Mouse (Mus musculus) heart, postnatal 0 days (tissue): ENCODE measurements around the gene Ugt1a6a. TPM values are rescaled to one million over a fixed set of nuclear protein-coding genes. Genes with fewer than 3 reads are reported as not detected.
A peak's percentile ranks its signal among the peaks of the same experiment; 100 is the strongest.

ENCODE experiments used
- ATAC-seq: fragments of 200-750 bp; cut with Nextera tagmentation; 2 replicates; pipeline ENCODE4 v1.8.0; 2017; ENCODE audit warnings: low read depth, moderate number of reproducible peaks, moderate library complexity; ENCODE audit not compliant: insufficient read depth
- DNase-seq: peaks from one replicate; pipeline ENCODE4 v3.0.0-alpha.2; 2016; ENCODE audit warnings: low spot score
- H3K27ac ChIP-seq: fragments of 300-500 bp; sonication (generic); 2 replicates; pipeline ENCODE4 v1.5.1; 2014; ENCODE audit warnings: low read depth, mild to moderate bottlenecking
- H3K27me3 ChIP-seq: fragments of 300-500 bp; sonication (generic); 2 replicates; pipeline ENCODE4 v1.6.1; 2014; ENCODE audit warnings: low read length, mixed read lengths; ENCODE audit not compliant: control insufficient read depth, insufficient read depth
- H3K36me3 ChIP-seq: fragments of 300-500 bp; sonication (generic); replicated peaks from 2 replicates; pipeline ENCODE4 v1.6.1; 2014; ENCODE audit warnings: low read length, mixed read lengths; ENCODE audit not compliant: control insufficient read depth, insufficient read depth
- H3K4me1 ChIP-seq: fragments of 300-500 bp; sonication (generic); 2 replicates; pipeline ENCODE4 v1.6.1; 2014; ENCODE audit warnings: antibody characterized with exemption; ENCODE audit not compliant: control insufficient read depth, insufficient read depth
- H3K4me2 ChIP-seq: fragments of 300-500 bp; sonication (generic); 2 replicates; pipeline ENCODE4 v1.6.1; 2014; ENCODE audit warnings: low read depth, mild to moderate bottlenecking, low read length, moderate library complexity
- H3K4me3 ChIP-seq: fragments of 300-500 bp; sonication (generic); 2 replicates; pipeline ENCODE4 v1.5.1; 2014; ENCODE audit warnings: low read depth, low read length
- H3K9ac ChIP-seq: fragments of 300-500 bp; sonication (generic); replicated peaks from 2 replicates; pipeline ENCODE4 v1.6.1; 2014; ENCODE audit warnings: low read depth, low read length, mixed read lengths
- H3K9me3 ChIP-seq: fragments of 300-500 bp; sonication (generic); replicated peaks from 2 replicates; pipeline ENCODE4 v1.6.1; 2016; ENCODE audit warnings: low read length; ENCODE audit not compliant: control insufficient read depth
- CTCF ChIP-seq: IDR thresholded peaks from 2 replicates; pipeline ENCODE4 v1.5.1; 2016; ENCODE audit warnings: antibody characterized with exemption, control low read depth, low read depth
- EP300 ChIP-seq: IDR thresholded peaks from 2 replicates; pipeline ENCODE4 v1.6.1; 2016; ENCODE audit warnings: antibody characterized with exemption, low read depth
- WGBS: fragments of 180-500 bp; shearing (Covaris S2); extraction: QIAGEN DNeasy Blood & Tissue Kit; methylation state at CpG from one replicate; pipeline ENCODE4 v1.1.7; 2014; 5-methylcytosine and 5-hydroxymethylcytosine counted together
- polyA plus RNA-seq: library from polyadenylated mRNA; unstranded; fragments of >200 nt; fragmentation: Nextera tagmentation; extraction: Ambion mirVana; gene quantifications from 2 replicates; pipeline ENCODE4 v1.2.1, GENCODE M21; 2015
- total RNA-seq: library from RNA; depleted of rRNA; stranded (reverse); fragments of >200 nt; gene quantifications from 2 replicates; pipeline ENCODE4 v1.2.3, GENCODE M21; 2014; ENCODE audit warnings: low replicate concordance

Ugt1a6a gene
- total and polyA plus RNA-seq, 2 experiments from 2014 or later: 0.66 to 2.2 TPM

GRCm38 (mm10) chr1:88227482-88227881, 92.9 kb downstream of the Ugt1a6a start:
- no peak for TF ChIP-seq CTCF
- TF ChIP-seq EP300: no peak
- DNase-seq (no peak), ATAC-seq (no peak)
- H3K9me3 ChIP-seq: peaks cover 71% of the 10 kb centered on the region
- no peak overlapping the region for H3K4me2 ChIP-seq
- H3K36me3 ChIP-seq: no peaks in the 10 kb centered on the region
- no peak overlapping the region for H3K27ac ChIP-seq
- H3K4me3 ChIP-seq: no peak overlapping the region
- no peaks in the 10 kb centered on the region for H3K4me1 ChIP-seq
- WGBS: 46% methylated on average over 2 of the region's 2 CpGs
- no peaks in the 10 kb centered on the region for H3K27me3 ChIP-seq
- no peak overlapping the region for H3K9ac ChIP-seq

DNA sequence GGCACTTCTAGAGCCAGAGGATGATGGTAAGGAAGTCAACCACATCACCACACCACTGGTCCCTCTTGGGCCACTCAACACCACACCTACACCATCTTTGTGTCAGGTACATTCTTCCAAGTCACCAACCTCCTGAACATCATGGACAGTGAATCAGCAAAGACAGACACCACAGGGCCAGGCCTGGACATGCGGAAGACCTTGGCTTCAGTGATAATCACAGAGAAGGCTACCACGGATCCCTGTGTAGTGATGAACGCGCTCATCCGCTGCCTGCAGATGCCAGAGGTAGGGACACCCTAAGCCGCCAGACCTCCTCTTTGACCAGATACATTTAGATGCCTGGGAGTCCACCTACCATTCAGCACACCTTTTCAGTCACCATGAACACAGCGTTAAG, 93.5 kb downstream of the Ugt1a6a start:
- no peaks in the 10 kb centered on the region for H3K27me3 ChIP-seq
- no peak for TF ChIP-seq CTCF
- TF ChIP-seq EP300: no peak
- no peak overlapping the region for H3K27ac ChIP-seq
- no peaks in the 10 kb centered on the region for H3K36me3 ChIP-seq
- ATAC-seq: no peak
- peaks cover 77% of the 10 kb centered on the region for H3K9me3 ChIP-seq
- no peak overlapping the region for H3K4me3 ChIP-seq
- 59% methylated on average over 7 of the region's 7 CpGs for WGBS
- H3K4me1 ChIP-seq: no peaks in the 10 kb centered on the region
- H3K4me2 ChIP-seq: no peak overlapping the region
- no peak for DNase-seq
- no peak overlapping the region for H3K9ac ChIP-seq

GRCm38 (mm10) chr1:88229566-88229965, 95.0 kb downstream of the Ugt1a6a start:
- DNase-seq (no peak), ATAC-seq (no peak)
- Histone ChIP-seq H3K27ac (no peak overlapping the region), H3K9ac (no peak overlapping the region), H3K4me3 (no peak overlapping the region), H3K36me3 (no peaks in the 10 kb centered on the region), H3K27me3 (no peaks in the 10 kb centered on the region), H3K4me2 (no peak overlapping the region), H3K4me1 (no peaks in the 10 kb centered on the region), H3K9me3 (peaks cover 91% of the 10 kb centered on the region)
- TF ChIP-seq EP300 (no peak), CTCF (no peak)
- WGBS: 61% methylated on average over 3 of the region's 3 CpGs

- WGBS: 68% methylated on average over 5 of the region's 5 CpGs
- Histone ChIP-seq H3K4me2 (no peak overlapping the region), H3K4me1 (no peaks in the 10 kb centered on the region), H3K9me3 (peaks cover 94% of the 10 kb centered on the region), H3K27me3 (no peaks in the 10 kb centered on the region), H3K27ac (no peak overlapping the region), H3K4me3 (no peak overlapping the region), H3K36me3 (no peaks in the 10 kb centered on the region), H3K9ac (no peak overlapping the region)
- no peak for DNase-seq
- TF ChIP-seq CTCF: no peak
- no peak for TF ChIP-seq EP300
- 0 out of 2 replicates have a peak, but pooled peaks have one; percentile 2 for ATAC-seq
Observed at GRCm38 (mm10) chr1:88229986-88230385, 95.4 kb downstream of the Ugt1a6a start.

DNA sequence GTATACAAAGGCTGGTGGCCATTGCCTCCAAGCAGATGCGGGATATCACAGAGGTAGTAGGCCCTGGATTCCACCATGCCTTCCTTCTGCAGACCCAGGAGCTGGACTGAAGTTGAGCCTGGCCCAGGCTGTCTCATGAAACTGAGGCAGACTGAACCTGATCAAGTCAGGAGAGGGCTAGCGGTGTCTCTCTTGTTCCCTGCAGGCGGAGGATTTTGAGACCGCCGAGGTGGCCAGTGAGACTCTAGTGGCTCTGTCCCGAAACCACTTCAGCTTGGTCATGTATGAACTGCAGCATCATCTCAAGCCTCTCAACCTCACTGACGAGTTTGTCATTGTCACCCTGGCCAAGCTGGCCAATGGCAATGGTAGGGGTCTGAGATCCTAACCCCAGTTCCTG, 95.8 kb downstream of the Ugt1a6a start:
- Histone ChIP-seq H3K27ac (no peak overlapping the region), H3K4me1 (no peaks in the 10 kb centered on the region), H3K36me3 (no peaks in the 10 kb centered on the region), H3K9me3 (peaks cover 97% of the 10 kb centered on the region), H3K4me2 (no peak overlapping the region), H3K4me3 (no peak overlapping the region), H3K27me3 (no peaks in the 10 kb centered on the region), H3K9ac (no peak overlapping the region)
- no peak for DNase-seq
- TF ChIP-seq CTCF (no peak), EP300 (no peak)
- no peak for ATAC-seq
- 63% methylated on average over 7 of the region's 7 CpGs for WGBS
